Mouse (Mus musculus) spleen, adult 2 months (tissue): ENCODE results near the gene Cyb5d2.

Experiments used
- CTCF ChIP-seq: fragments of 200-500 bp; IDR thresholded peaks from 2 replicates; pipeline ENCODE4 v1.5.1; 2011; ENCODE audit warnings: mild to moderate bottlenecking, inconsistent platforms; ENCODE audit not compliant: insufficient read depth, insufficient read length, insufficient replicate concordance; ENCODE audit errors: extremely low read depth
- POLR2A ChIP-seq: fragments of 200-500 bp; IDR thresholded peaks from 2 replicates; pipeline ENCODE4 v1.6.1; 2011; ENCODE audit warnings: low read depth, low read length, inconsistent platforms

- no peak for TF ChIP-seq POLR2A
- no peak for TF ChIP-seq CTCF
Observed at GRCm38 (mm10) chr11:72842731-72843130, 46.8 kb upstream of the Cyb5d2 start.
